ENCODE assay signal across 10 mouse cellular contexts in the genomic region with DNA sequence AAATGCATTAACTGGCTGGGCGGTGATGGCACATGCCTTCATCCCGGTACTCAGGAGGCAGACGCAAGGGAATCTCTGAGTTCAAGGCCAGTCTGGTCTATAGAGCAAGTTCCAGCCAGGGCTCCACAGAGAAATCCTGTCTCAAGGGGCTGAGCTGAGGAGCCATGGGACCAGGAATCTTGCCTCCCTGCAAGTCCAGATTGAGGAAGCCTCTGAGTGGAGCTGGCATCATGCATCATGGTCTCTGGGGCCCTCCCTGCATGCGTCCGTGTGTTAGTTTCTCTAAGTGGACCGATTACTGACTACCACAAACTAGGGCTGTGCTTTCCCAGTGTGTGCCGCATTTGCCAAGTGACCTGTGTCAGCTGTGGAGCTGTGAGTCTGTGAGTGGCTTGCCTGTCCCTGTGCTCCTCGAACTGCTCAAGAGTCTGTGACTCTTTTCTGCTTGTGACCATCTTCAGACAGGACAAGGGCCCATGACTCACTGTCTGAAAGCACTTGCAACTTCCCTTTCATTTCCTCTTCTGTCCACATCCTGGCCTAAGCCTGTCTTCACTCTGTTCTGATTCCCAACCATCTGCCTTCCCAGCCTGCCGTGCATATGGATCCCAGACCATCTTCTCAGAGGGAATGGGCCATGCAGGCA.
DNase-seq lines count a peak whose midpoint lies in the region; ATAC-seq lines count a peak whose summit lies in the region.
"Had no signal": no experiment of that assay in that cellular context is flagged by ENCODE, and none has a peak within 500 bp of the region (broad histone marks: within the 10 kb centered on the region; RNA-seq: fewer than 3 reads in every experiment).

No protein-coding gene starts in this region.

- no peak for DNase-seq in embryonic facial prominence, embryonic 10.5 days (ENCODE audit: low spot score)
- peak; percentile 42 for DNase-seq in lung, postnatal 36 days
- DNase-seq in lung, postnatal 14 days = no peak
- DNase-seq in left cerebral cortex, postnatal 25 days (ENCODE audit: low spot score in 2 of 2) = no peak
- DNase-seq in adrenal gland, adult 2 months = no peak

- intact Hi-C loops in left cerebral cortex, postnatal 25 days (cut with DNase I) = no loop called here

- H3K27ac ChIP-seq in embryonic facial prominence, embryonic 13.5 days = no peak overlapping the region
- H3K27ac ChIP-seq in embryonic facial prominence, embryonic 10.5 days (replicated peaks) = no peak overlapping the region; the same call in 1 of the 2 replicates
- H3K27ac ChIP-seq in liver, embryonic 16.5 days (ENCODE audit: low read length) = peak overlapping the region; percentile 65
- peak overlapping the region; percentile 15; the same call in 1 of the 2 replicates for H3K27ac ChIP-seq in stomach, embryonic 16.5 days (ENCODE audit: low read length)
- H3K27ac ChIP-seq: forebrain, embryonic 15.5 days had no signal

- H3K4me1 ChIP-seq in embryonic facial prominence, embryonic 13.5 days = peaks cover 9% of the 10 kb centered on the region; the same call in 1 of the 2 replicates
- H3K4me1 ChIP-seq in embryonic facial prominence, embryonic 10.5 days = peaks cover 18% of the 10 kb centered on the region
- H3K4me1 ChIP-seq in liver, embryonic 16.5 days (ENCODE audit: control insufficient read depth, low read depth, low read length) = peaks cover 17% of the 10 kb centered on the region
- H3K4me1 ChIP-seq in stomach, embryonic 16.5 days (ENCODE audit: control insufficient read depth, insufficient read depth, low read length) = 0 out of 2 replicates have a peak, but pooled peaks cover 5% of the 10 kb centered on the region
- H3K4me1 ChIP-seq: forebrain, embryonic 15.5 days had no signal

- no peak overlapping the region for H3K4me2 ChIP-seq in embryonic facial prominence, embryonic 13.5 days
- H3K4me2 ChIP-seq in liver, embryonic 16.5 days (ENCODE audit: low read depth, low read length) = no peak overlapping the region
- H3K4me2 ChIP-seq in stomach, embryonic 16.5 days (ENCODE audit: low read depth, low read length) = no peak overlapping the region
- H3K4me2 ChIP-seq: forebrain, embryonic 15.5 days; heart, embryonic 11.5 days had no signal

- H3K4me3 ChIP-seq in embryonic facial prominence, embryonic 13.5 days = no peak overlapping the region
- no peak overlapping the region for H3K4me3 ChIP-seq in embryonic facial prominence, embryonic 10.5 days
- no peak overlapping the region for H3K4me3 ChIP-seq in liver, embryonic 16.5 days (ENCODE audit: low read depth, low read length)
- no peak overlapping the region for H3K4me3 ChIP-seq in stomach, embryonic 16.5 days (replicated peaks; ENCODE audit: low read length)
- H3K4me3 ChIP-seq: forebrain, embryonic 15.5 days had no signal

- WGBS in embryonic facial prominence, embryonic 13.5 days = 87% methylated on average over 9 of the region's 9 CpGs
- WGBS in embryonic facial prominence, embryonic 10.5 days = 92% methylated on average over 9 of the region's 9 CpGs
- WGBS in liver, embryonic 16.5 days (ENCODE audit: insufficient replicate concordance) = 67% methylated on average over 9 of the region's 9 CpGs
- 83% methylated on average over 9 of the region's 9 CpGs for WGBS in stomach, embryonic 16.5 days

- ATAC-seq in embryonic facial prominence, embryonic 13.5 days (ENCODE audit: insufficient number of reproducible peaks, insufficient read depth, low FRiP score, low TSS enrichment, low read depth) = no peak
- no peak for ATAC-seq in liver, embryonic 16.5 days (ENCODE audit: low read depth)
- ATAC-seq in stomach, embryonic 16.5 days (ENCODE audit: insufficient read depth, low FRiP score) = no peak
- ATAC-seq: forebrain, embryonic 15.5 days had no signal

- H3K9ac ChIP-seq in embryonic facial prominence, embryonic 13.5 days = 0 out of 2 replicates have a peak overlapping the region, but pooled peaks have one; percentile 7
- no peak overlapping the region for H3K9ac ChIP-seq in liver, embryonic 16.5 days (ENCODE audit: low read depth, low read length)
- no peak overlapping the region for H3K9ac ChIP-seq in stomach, embryonic 16.5 days (ENCODE audit: low read length)
- H3K9ac ChIP-seq: forebrain, embryonic 15.5 days had no signal

- no peaks in the 10 kb centered on the region for H3K9me3 ChIP-seq in embryonic facial prominence, embryonic 13.5 days
- no peaks in the 10 kb centered on the region for H3K9me3 ChIP-seq in embryonic facial prominence, embryonic 10.5 days
- no peaks in the 10 kb centered on the region for H3K9me3 ChIP-seq in liver, embryonic 16.5 days (replicated peaks; ENCODE audit: control insufficient read depth, low read length)
- H3K9me3 ChIP-seq in stomach, embryonic 16.5 days (replicated peaks; ENCODE audit: control insufficient read depth, low read length) = no peaks in the 10 kb centered on the region
- H3K9me3 ChIP-seq: forebrain, embryonic 15.5 days had no signal

- H3K27me3 ChIP-seq in embryonic facial prominence, embryonic 13.5 days = no peaks in the 10 kb centered on the region
- no peaks in the 10 kb centered on the region for H3K27me3 ChIP-seq in embryonic facial prominence, embryonic 10.5 days (replicated peaks; ENCODE audit: low read depth, poor library complexity, severe bottlenecking)
- no peaks in the 10 kb centered on the region for H3K27me3 ChIP-seq in liver, embryonic 16.5 days (ENCODE audit: control insufficient read depth, insufficient read depth, low read depth, low read length)
- no peaks in the 10 kb centered on the region for H3K27me3 ChIP-seq in stomach, embryonic 16.5 days (ENCODE audit: control insufficient read depth, insufficient read depth, low read length)
- H3K27me3 ChIP-seq: forebrain, embryonic 15.5 days had no signal

- no peaks in the 10 kb centered on the region for H3K36me3 ChIP-seq in embryonic facial prominence, embryonic 13.5 days
- H3K36me3 ChIP-seq in embryonic facial prominence, embryonic 10.5 days (replicated peaks) = 0 out of 2 replicates have a peak, but pooled peaks cover 5% of the 10 kb centered on the region
- H3K36me3 ChIP-seq in liver, embryonic 16.5 days (ENCODE audit: control insufficient read depth, insufficient read depth) = no peaks in the 10 kb centered on the region
- H3K36me3 ChIP-seq in stomach, embryonic 16.5 days (ENCODE audit: control insufficient read depth, insufficient read depth, low read length) = no peaks in the 10 kb centered on the region
- H3K36me3 ChIP-seq: forebrain, embryonic 15.5 days had no signal

Comparison
In these comparisons a context has a peak if more than half of its experiments do, and no peak if none do; other contexts are left out.
1. H3K27ac ChIP-seq: peak in liver, embryonic 16.5 days (single experiment) and stomach, embryonic 16.5 days (single experiment); none in embryonic facial prominence, embryonic 13.5 days (single experiment) and embryonic facial prominence, embryonic 10.5 days (single experiment).